Comparison of ENCODE assay signal across 10 mouse cellular contexts in the genomic region with DNA sequence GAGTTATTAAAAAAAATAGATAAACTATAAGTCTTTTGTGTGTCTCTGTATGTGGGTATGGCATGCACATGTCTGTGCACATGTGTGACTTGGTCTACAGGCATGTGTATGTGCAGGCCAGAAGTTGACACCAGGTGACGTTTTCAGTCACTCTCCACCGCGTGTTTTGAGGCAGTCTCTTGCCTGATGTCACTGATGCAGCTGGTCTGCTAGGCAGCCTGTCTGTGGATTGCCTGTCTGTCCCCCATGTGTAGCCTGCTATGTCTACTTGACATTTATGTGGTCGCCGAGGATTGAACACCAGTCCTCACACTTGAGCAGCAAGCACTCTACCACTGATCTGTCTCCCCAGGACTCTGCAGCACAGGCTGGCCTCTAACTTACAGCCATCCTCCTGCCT.
"Had no signal": no experiment of that assay in that cellular context is flagged by ENCODE, and none has a peak within 500 bp of the region (broad histone marks: within the 10 kb centered on the region; RNA-seq: fewer than 3 reads in every experiment).

No protein-coding gene starts in this region.

- H3K4me3 ChIP-seq: limb, embryonic 10.5 days; liver, embryonic 13.5 days; lung, embryonic 15.5 days; midbrain, embryonic 13.5 days had no signal

- H3K36me3 ChIP-seq: limb, embryonic 10.5 days; liver, embryonic 13.5 days; lung, embryonic 15.5 days had no signal

- DNase-seq: kidney, adult 11 months; kidney, adult 9 months; liver, embryonic 13.5 days; liver, postnatal 0 days; right cerebral cortex, postnatal 14 days had no signal

- H3K9ac ChIP-seq: liver, embryonic 13.5 days; liver, postnatal 0 days; lung, embryonic 15.5 days; midbrain, embryonic 13.5 days had no signal

- H3K4me1 ChIP-seq: limb, embryonic 10.5 days; lung, embryonic 15.5 days; midbrain, embryonic 13.5 days had no signal

- H3K27ac ChIP-seq: kidney, postnatal 0 days; limb, embryonic 10.5 days; liver, embryonic 13.5 days; lung, embryonic 15.5 days; midbrain, embryonic 13.5 days; stomach, postnatal 0 days had no signal

- H3K27me3 ChIP-seq: liver, embryonic 13.5 days; lung, embryonic 15.5 days; midbrain, embryonic 13.5 days had no signal
